Comparison of ENCODE assay signal across 8 mouse cellular contexts in genomic region chr9:69301445-69301844, GRCm38 (mm10).
DNase-seq lines count a peak whose midpoint lies in the region; ATAC-seq lines count a peak whose summit lies in the region.

No protein-coding gene starts in this region.

- H3K27ac ChIP-seq in intestine, embryonic 15.5 days, result no peak overlapping the region

- no peak for ATAC-seq in intestine, embryonic 15.5 days
- no peak for ATAC-seq in monocyte, adult 5-6 weeks (replicated peaks; ENCODE audit: insufficient number of reproducible peaks, low FRiP score, low TSS enrichment, poor library complexity, severe bottlenecking)

- H3K4me1 ChIP-seq in intestine, embryonic 15.5 days (replicated peaks), result peaks cover 8% of the 10 kb centered on the region; the same call in 1 of the 2 replicates

- peak overlapping the region; percentile 41 for H3K4me2 ChIP-seq in intestine, embryonic 15.5 days (replicated peaks)

- no peak overlapping the region for H3K4me3 ChIP-seq in intestine, embryonic 15.5 days (replicated peaks)

- no peak overlapping the region for H3K9ac ChIP-seq in intestine, embryonic 15.5 days

- 16% methylated on average over 9 of the region's 9 CpGs for WGBS in intestine, embryonic 15.5 days

- DNase-seq in cerebellum, postnatal 10 days, result peak; percentile 34 to 35
- no peak for DNase-seq in cerebellum, postnatal 36 days
- DNase-seq in right cerebral cortex, adult 18-20 months, result peak; percentile 40
- no peak for DNase-seq in right cerebral cortex, postnatal 14 days
- DNase-seq in lung, postnatal 36 days, result peak; percentile 61
- no peak for DNase-seq in spleen, postnatal 10 days (ENCODE audit: low spot score in 2 of 2)

- no peaks in the 10 kb centered on the region for H3K27me3 ChIP-seq in intestine, embryonic 15.5 days (replicated peaks)

- no peaks in the 10 kb centered on the region for H3K9me3 ChIP-seq in intestine, embryonic 15.5 days

- no peaks in the 10 kb centered on the region for H3K36me3 ChIP-seq in intestine, embryonic 15.5 days

Comparison
In these comparisons a context has a peak if more than half of its experiments do, and no peak if none do; other contexts are left out.
1. DNase-seq: peak in cerebellum, postnatal 10 days (2 of 2), right cerebral cortex, adult 18-20 months (single experiment) and lung, postnatal 36 days (single experiment); none in cerebellum, postnatal 36 days (0 of 2), right cerebral cortex, postnatal 14 days (single experiment) and spleen, postnatal 10 days (0 of 2).